Mouse (Mus musculus) hindbrain, embryonic 11.5 days (tissue): ENCODE measurements around the gene Jam2. TPM values are rescaled to one million over a fixed set of nuclear protein-coding genes. Genes with fewer than 3 reads are reported as not detected.

ENCODE experiments used
- ATAC-seq: fragments of 200-750 bp; cut with Nextera tagmentation; 2 replicates; pipeline ENCODE4 v1.8.0; 2017; ENCODE audit warnings: mild to moderate bottlenecking, moderate TSS enrichment, moderate library complexity; ENCODE audit not compliant: low FRiP score
- DNase-seq: peaks from one replicate; pipeline ENCODE4 v3.0.0-alpha.2; 2015; ENCODE audit warnings: low spot score
- H3K27ac ChIP-seq: fragments of 300-500 bp; sonication (generic); 2 replicates; pipeline ENCODE4 v1.5.1; 2014; ENCODE audit warnings: mild to moderate bottlenecking, low read depth, low read length
- H3K27me3 ChIP-seq: fragments of 300-500 bp; sonication (generic); 2 replicates; pipeline ENCODE4 v1.6.1; 2014; ENCODE audit warnings: mild to moderate bottlenecking, low read length, moderate library complexity, mixed read lengths; ENCODE audit not compliant: control insufficient read depth, insufficient read depth
- H3K36me3 ChIP-seq: fragments of 300-500 bp; sonication (generic); 2 replicates; pipeline ENCODE4 v1.6.1; 2014; ENCODE audit warnings: mild to moderate bottlenecking, low read length, moderate library complexity, mixed read lengths; ENCODE audit not compliant: control insufficient read depth, insufficient read depth
- H3K4me1 ChIP-seq: fragments of 300-500 bp; sonication (generic); replicated peaks from 2 replicates; pipeline ENCODE4 v1.6.1; 2014; ENCODE audit warnings: low read length, mixed read lengths; ENCODE audit not compliant: control insufficient read depth, insufficient read depth
- H3K4me2 ChIP-seq: fragments of 300-500 bp; sonication (generic); replicated peaks from 2 replicates; pipeline ENCODE4 v1.6.1; 2014; ENCODE audit warnings: mild to moderate bottlenecking, low read depth, low read length
- H3K4me3 ChIP-seq: fragments of 300-500 bp; sonication (generic); 2 replicates; pipeline ENCODE4 v1.5.1; 2014; ENCODE audit warnings: low read depth, low read length
- H3K9ac ChIP-seq: fragments of 300-500 bp; sonication (generic); 2 replicates; pipeline ENCODE4 v1.6.1; 2014; ENCODE audit warnings: low read depth, low read length
- H3K9me3 ChIP-seq: fragments of 300-500 bp; sonication (generic); 2 replicates; pipeline ENCODE4 v1.6.1; 2016; ENCODE audit warnings: low read length; ENCODE audit not compliant: control insufficient read depth
- WGBS: fragments of 180-500 bp; shearing (Covaris S2); extraction: QIAGEN DNeasy Blood & Tissue Kit; methylation state at CpG from one replicate; pipeline ENCODE4 v1.1.7; 2014; 5-methylcytosine and 5-hydroxymethylcytosine counted together
- polyA plus RNA-seq: library from polyadenylated mRNA; unstranded; fragments of >200 nt; fragmentation: Nextera tagmentation; extraction: Ambion mirVana; gene quantifications from 2 replicates; pipeline ENCODE4 v1.2.1, GENCODE M21; 2014

Jam2 gene
- polyA plus RNA-seq, result 70.4 and 80.0 TPM in 2 replicates

DNA sequence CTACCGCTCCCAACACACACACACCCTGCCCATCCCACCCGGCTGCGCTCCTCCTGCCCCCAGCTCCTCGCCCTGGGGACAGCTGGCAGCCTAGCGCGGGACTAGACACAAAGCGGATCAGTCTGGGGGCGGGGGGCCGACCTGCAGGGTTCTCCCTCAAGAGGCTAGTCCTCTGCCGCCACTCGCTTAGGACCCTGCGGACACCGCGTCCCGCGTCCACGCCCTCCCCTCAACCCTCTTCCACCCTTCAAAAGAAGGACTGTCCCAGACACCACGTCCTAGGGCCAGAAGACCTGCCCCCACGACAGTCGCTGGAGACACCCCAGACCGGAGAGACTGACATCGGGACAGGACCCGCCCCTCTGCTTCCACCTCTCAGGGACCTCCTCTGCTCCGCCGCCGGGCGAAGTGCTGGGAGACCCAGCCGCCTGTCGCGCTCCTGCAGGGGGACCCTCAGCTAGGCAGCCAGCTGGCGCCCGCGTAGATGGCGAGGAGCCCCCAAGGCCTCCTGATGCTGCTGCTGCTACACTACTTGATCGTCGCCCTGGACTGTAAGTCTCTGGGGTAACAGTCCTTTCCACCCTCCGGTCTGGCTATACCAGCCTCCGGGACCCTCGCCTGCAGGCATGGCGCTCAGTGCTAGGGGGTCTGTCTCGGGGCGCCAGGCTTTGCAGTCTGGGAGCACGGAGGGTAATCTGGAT, at the start of gene Jam2:
Gene Jam2, plus strand, starts transcription at position 121 of the 701 bp plus-strand sequence.
- under 1% methylated on average over 43 of the region's 43 CpGs for WGBS
- peak within 1 kb of the TSS; percentile 98 for H3K27ac ChIP-seq
- H3K4me1 ChIP-seq, result no peaks in the 10 kb centered on the region; the same call in 1 of the 2 replicates
- DNase-seq (peak; percentile 86), ATAC-seq (peak; percentile 91)
- H3K4me3 ChIP-seq, result peak within 1 kb of the TSS; percentile 72
- H3K36me3 ChIP-seq, result no peaks in the 10 kb centered on the region
- peak within 1 kb of the TSS; percentile 70 for H3K4me2 ChIP-seq
- H3K27me3 ChIP-seq, result no peaks in the 10 kb centered on the region
- peak within 1 kb of the TSS; percentile 89 for H3K9ac ChIP-seq
- no peaks in the 10 kb centered on the region for H3K9me3 ChIP-seq

- H3K36me3 ChIP-seq, result no peaks in the 10 kb centered on the region
- WGBS, result under 1% methylated on average over 15 of the region's 15 CpGs
- no peak overlapping the region for H3K27ac ChIP-seq
Observed at GRCm38 (mm10) chr16:84734806-84735165, 39.1 kb upstream of the Jam2 start.

DNA sequence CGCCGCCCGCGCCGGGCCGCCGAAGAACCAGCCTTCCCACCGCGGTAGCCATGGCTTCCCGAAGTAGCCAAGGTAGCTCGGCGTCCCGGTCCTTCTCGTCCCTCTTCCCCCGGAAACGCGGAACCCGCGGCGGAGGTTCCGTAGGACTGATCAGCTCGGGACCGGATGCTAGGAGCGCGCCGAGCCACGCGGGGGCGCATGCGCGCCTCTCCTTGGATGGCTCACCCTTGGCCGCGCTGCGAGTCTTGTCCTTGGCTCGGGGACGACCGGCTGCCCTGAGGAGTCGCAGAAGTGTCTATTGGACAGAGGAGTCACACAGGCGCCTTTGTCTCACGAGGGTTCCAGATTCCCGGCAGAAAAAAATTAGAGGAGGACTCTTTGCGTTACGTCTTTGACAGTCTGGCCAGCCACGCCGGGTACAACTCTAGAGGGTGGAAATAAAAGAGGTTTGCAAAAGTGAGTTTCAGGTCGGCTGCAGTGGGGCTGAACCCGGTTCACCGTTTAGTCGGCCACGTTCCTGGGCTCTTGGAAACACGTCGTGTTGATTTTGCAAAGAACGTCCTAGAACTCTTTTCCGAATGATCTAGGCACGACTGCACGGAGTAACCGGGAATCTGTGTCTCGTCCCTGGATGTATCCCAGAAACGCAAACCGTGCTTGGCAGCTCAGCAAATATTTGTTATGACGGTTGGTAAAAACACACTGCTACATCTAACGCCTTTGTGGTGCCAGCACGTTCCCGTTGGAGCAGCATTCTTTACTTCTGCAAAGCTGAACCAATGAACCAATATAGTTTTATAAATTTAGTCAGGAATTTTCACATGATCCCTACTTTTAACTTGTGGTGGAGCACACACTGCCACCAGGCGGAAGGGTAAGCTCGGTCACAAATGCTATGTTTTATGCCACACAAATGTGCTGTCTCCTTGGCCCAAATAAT, 38.5 kb upstream of the Jam2 start, which contains the start of gene Mrpl39:
Gene Mrpl39, minus strand, starts transcription at position 577 of the 940 bp plus-strand sequence.
- Histone ChIP-seq H3K4me1 (0 out of 2 replicates have a peak, but pooled peaks cover 2% of the 10 kb centered on the region), H3K9ac (peak within 1 kb of the TSS; percentile 65), H3K4me2 (peak within 1 kb of the TSS; percentile 58), H3K27me3 (no peaks in the 10 kb centered on the region), H3K27ac (no peak within 1 kb of the TSS), H3K36me3 (no peaks in the 10 kb centered on the region), H3K9me3 (no peaks in the 10 kb centered on the region), H3K4me3 (peak within 1 kb of the TSS; percentile 42)
- DNase-seq (peak; percentile 100), ATAC-seq (peak; percentile 100)
- 2% methylated on average over 63 of the region's 66 CpGs for WGBS

More at GRCm38 (mm10) chr16:84734806-84735165, 39.1 kb upstream of the Jam2 start:
- peak overlapping the region; percentile 64 for H3K9ac ChIP-seq
- peak overlapping the region; percentile 58 for H3K4me2 ChIP-seq
- H3K4me1 ChIP-seq, result 0 out of 2 replicates have a peak, but pooled peaks cover 2% of the 10 kb centered on the region
- H3K4me3 ChIP-seq, result peak overlapping the region; percentile 42
- H3K27me3 ChIP-seq, result no peaks in the 10 kb centered on the region
- no peaks in the 10 kb centered on the region for H3K9me3 ChIP-seq
- DNase-seq (no peak), ATAC-seq (peak; percentile 74)

DNA sequence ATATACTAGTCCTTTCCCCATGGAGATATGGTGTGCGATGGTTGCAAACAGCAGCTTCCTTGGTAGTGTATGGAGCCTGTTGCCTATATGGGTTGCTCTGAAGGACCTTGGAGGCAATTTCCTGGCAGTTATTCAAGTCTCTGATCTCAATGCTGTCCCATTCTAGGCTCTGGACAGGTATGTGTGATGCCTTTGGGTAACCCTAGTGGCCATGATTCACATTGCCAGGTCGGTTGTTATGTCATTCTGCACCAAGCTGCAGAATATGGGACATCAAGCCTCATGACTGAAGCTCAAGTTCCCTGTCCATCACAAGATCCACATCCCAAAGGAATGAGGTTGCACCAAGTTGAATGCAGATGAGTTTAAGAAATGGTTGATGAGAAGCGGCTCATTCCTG, 36.6 kb upstream of the Jam2 start:
- 78% methylated on average over 3 of the region's 3 CpGs for WGBS

DNA sequence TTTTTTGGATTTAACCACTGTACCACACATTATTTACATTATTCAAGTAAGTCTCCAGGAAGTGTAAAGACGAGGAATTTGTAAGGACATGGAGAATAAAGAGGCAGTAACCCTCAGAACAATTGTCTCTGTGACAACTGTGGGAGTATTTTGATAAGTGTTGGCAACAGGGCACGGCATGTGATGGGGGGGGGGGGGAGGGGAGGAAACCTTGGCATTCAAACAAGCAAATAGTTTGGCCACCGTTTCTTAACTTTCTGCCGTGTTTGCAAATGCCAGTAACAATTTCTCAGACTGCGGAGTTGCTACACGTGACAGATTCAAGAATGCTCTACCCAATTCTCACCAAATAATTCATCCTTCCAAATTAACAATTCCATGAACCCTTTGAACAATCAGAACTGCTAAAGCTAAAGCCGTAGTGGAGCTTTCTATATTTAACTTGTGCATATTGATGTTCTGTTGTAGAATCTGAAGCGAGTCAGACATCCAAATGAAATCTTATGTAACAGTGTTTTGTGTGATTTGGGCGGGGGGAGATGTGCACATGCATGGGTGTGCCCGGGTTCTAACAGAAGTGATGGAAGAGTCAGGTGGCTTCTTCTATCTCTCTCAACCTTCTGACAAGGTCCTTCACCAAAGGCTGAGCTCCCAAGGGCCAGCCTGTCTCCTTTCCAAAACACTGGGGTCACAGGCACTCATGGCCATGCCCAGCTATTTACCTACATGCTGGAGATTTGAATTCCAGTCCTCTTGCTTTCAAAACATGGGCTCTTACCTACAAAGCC, 29.0 kb upstream of the Jam2 start:
- DNase-seq, result no peak
- Histone ChIP-seq H3K4me1 (no peaks in the 10 kb centered on the region), H3K9me3 (no peaks in the 10 kb centered on the region), H3K4me3 (no peak overlapping the region), H3K27me3 (no peaks in the 10 kb centered on the region), H3K4me2 (no peak overlapping the region), H3K36me3 (no peaks in the 10 kb centered on the region), H3K9ac (no peak overlapping the region), H3K27ac (no peak overlapping the region)
- ATAC-seq, result no peak
- 79% methylated on average over 10 of the region's 10 CpGs for WGBS

More for the DNA sequence above, 36.6 kb upstream of the Jam2 start:
- Histone ChIP-seq H3K9me3 (no peaks in the 10 kb centered on the region), H3K4me2 (no peak overlapping the region), H3K9ac (no peak overlapping the region), H3K27me3 (no peaks in the 10 kb centered on the region), H3K27ac (no peak overlapping the region), H3K4me1 (0 out of 2 replicates have a peak, but pooled peaks cover 2% of the 10 kb centered on the region), H3K4me3 (no peak overlapping the region), H3K36me3 (no peaks in the 10 kb centered on the region)
- DNase-seq, result no peak
- no peak for ATAC-seq

DNA sequence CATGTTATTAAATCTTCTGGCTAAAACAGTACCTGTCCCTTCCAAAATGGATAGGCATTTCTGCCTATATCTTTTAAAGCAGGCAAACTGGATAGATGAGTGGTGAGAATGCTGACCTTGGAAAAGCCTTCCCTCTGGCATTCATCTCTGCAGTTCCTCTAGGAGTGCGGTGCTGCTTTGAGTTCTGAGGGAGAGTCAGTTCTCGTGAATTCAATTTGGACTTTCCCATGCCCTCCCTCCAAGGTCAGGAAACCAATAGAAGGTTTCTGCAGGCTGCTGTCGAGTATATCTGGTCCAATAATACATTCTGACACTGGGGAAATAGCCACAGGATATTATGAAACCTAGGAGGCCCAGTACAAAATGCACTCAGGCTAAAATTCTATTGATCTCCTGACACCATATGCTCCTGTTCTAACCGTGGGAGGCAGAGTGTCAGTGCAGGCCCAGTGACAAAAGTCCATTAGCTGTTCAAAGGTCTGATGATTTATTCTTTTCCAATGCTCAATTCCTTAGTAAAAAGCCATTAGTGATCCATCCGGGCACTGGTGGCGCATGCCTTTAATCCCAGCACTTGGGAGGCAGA, 28.1 kb upstream of the Jam2 start:
- H3K27ac ChIP-seq, result no peak overlapping the region
- no peak overlapping the region for H3K9ac ChIP-seq
- no peak for ATAC-seq
- H3K27me3 ChIP-seq, result no peaks in the 10 kb centered on the region
- H3K4me2 ChIP-seq, result no peak overlapping the region
- no peak for DNase-seq
- 72% methylated on average over 6 of the region's 6 CpGs for WGBS
- no peaks in the 10 kb centered on the region for H3K4me1 ChIP-seq
- no peak overlapping the region for H3K4me3 ChIP-seq
- no peaks in the 10 kb centered on the region for H3K9me3 ChIP-seq
- no peaks in the 10 kb centered on the region for H3K36me3 ChIP-seq

GRCm38 (mm10) chr16:84767956-84768355, 6.0 kb upstream of the Jam2 start:
- Histone ChIP-seq H3K4me3 (no peak overlapping the region), H3K36me3 (no peaks in the 10 kb centered on the region), H3K27ac (no peak overlapping the region), H3K4me2 (no peak overlapping the region), H3K4me1 (no peaks in the 10 kb centered on the region), H3K9ac (no peak overlapping the region), H3K27me3 (no peaks in the 10 kb centered on the region), H3K9me3 (no peaks in the 10 kb centered on the region)
- DNase-seq, result no peak
- no peak for ATAC-seq
- WGBS, result 87% methylated on average over 8 of the region's 8 CpGs

DNA sequence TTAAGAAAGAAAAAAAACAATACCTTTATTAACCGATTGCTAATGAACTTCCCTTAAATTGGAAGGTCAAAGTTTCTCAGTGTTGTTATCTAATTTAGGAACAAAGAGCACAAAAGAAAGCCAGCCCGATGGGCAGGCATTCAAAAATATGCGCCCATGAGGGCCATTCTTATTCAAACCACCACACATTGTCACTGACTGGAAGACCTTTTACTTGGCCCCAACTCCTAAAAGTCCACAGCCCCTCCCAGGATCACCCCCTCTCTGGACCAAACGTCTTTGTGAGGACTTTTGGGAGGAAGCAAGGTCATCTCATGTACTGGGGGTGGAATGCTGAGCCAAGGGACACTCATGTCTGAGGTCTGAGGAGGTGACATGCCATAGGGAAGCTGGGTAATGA, 4.7 kb upstream of the Jam2 start:
- no peaks in the 10 kb centered on the region for H3K27me3 ChIP-seq
- H3K4me2 ChIP-seq, result no peak overlapping the region
- no peak overlapping the region for H3K27ac ChIP-seq
- no peaks in the 10 kb centered on the region for H3K36me3 ChIP-seq
- DNase-seq (no peak), ATAC-seq (no peak)
- H3K4me1 ChIP-seq, result no peaks in the 10 kb centered on the region; the same call in 1 of the 2 replicates
- no peak overlapping the region for H3K4me3 ChIP-seq
- H3K9me3 ChIP-seq, result no peaks in the 10 kb centered on the region
- WGBS, result 46% methylated on average over 4 of the region's 4 CpGs
- H3K9ac ChIP-seq, result no peak overlapping the region
